Mouse (Mus musculus) testis, adult 2 months (tissue): Measurements from ENCODE around the gene Tmem176a. TPM values are rescaled to one million over a fixed set of nuclear protein-coding genes. Genes with fewer than 3 reads are reported as not detected.

Source experiments
- H3K27ac ChIP-seq: fragments of 200-500 bp; 2 replicates; pipeline ENCODE4 v1.5.1; 2012; ENCODE audit warnings: low read depth, low read length; ENCODE audit not compliant: control insufficient read depth, insufficient read depth
- H3K27me3 ChIP-seq: fragments of 200-500 bp; 2 replicates; pipeline ENCODE4 v1.6.1; 2012; ENCODE audit warnings: mild to moderate bottlenecking, low read length, moderate library complexity; ENCODE audit not compliant: control insufficient read depth, insufficient read depth
- H3K36me3 ChIP-seq: fragments of 200-500 bp; 2 replicates; pipeline ENCODE4 v1.6.1; 2012; ENCODE audit warnings: mild to moderate bottlenecking, low read length; ENCODE audit not compliant: control insufficient read depth, insufficient read depth
- H3K4me1 ChIP-seq: fragments of 200-500 bp; 2 replicates; pipeline ENCODE4 v1.6.1; 2012; ENCODE audit warnings: low read length; ENCODE audit not compliant: control insufficient read depth, insufficient read depth
- H3K4me3 ChIP-seq: fragments of 200-500 bp; 2 replicates; pipeline ENCODE4 v1.5.1; 2012; ENCODE audit warnings: low read depth, mild to moderate bottlenecking, low read length, moderate library complexity, mixed read lengths; ENCODE audit not compliant: control insufficient read depth
- CTCF ChIP-seq: fragments of 200-500 bp; IDR thresholded peaks from 2 replicates; pipeline ENCODE4 v1.5.1; 2012; ENCODE audit warnings: low read depth, mild to moderate bottlenecking, inconsistent platforms, low read length, moderate library complexity; ENCODE audit not compliant: control insufficient read depth, insufficient read depth, insufficient replicate concordance
- POLR2A ChIP-seq: fragments of 200-500 bp; IDR thresholded peaks from 2 replicates; pipeline ENCODE4 v1.6.1; 2012; ENCODE audit warnings: low read depth, mild to moderate bottlenecking, inconsistent platforms, low read length, moderate library complexity; ENCODE audit not compliant: control insufficient read depth
- polyA plus RNA-seq: library from polyadenylated mRNA; depleted of rRNA; stranded (reverse); fragments of >200 nt; gene quantifications from 2 replicates; pipeline ENCODE4 v1.2.3, GENCODE M21; 2012; rRNA removed

Tmem176a gene
- polyA plus RNA-seq, 1 experiment, result 18.5 TPM

DNA sequence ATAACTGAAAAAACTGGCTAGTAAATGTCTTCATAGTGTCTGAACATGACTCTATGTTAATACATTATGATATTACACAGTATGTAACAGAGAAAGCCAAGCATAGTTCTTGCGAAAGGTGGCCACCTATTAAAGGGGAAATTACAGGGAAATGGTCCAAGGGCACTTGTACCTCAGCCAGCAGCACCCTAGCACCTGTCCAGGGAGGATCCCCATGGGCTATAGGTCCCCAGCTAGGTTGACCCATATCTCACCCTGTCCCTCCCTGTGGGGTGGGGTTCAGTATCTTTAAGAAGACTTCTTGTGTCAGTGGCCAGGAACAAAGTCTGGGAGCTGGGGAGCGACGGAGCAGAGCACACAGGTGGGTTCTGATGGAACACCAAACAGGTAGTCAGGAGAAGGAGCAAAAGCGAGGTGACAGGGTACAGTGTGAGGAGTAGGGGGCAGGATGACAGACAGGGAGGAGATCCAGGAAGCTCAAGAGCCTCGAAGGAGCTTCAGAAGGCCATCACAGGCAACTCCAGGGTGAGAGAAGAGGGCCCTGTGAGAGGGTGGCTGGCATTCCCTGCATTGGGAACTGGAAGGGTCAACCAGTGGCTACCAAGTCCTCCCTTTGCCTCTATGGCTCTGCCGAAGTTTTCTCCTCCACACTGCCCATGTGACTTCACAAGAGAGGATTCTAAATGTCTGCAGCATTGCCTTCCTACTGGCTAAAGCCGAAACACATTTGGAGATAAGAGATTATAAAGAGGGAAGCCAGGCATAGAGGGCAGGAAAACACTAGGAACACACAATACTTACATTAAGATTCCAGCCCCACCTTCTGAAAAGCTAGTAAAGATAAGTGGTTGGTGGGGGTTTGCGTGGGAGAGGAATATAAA lies 54.5 kb downstream of the Tmem176a start:
- TF ChIP-seq POLR2A (no peak), CTCF (no peak)
- no peaks in the 10 kb centered on the region for H3K36me3 ChIP-seq

GRCm38 (mm10) chr6:48895941-48896340 lies 55.2 kb downstream of the Tmem176a start:
- Histone ChIP-seq H3K4me3 (no peak overlapping the region), H3K27ac (no peak overlapping the region), H3K4me1 (no peaks in the 10 kb centered on the region), H3K27me3 (no peaks in the 10 kb centered on the region), H3K36me3 (no peaks in the 10 kb centered on the region)
- no peak for TF ChIP-seq CTCF
- no peak for TF ChIP-seq POLR2A

More for the DNA sequence above, 54.5 kb downstream of the Tmem176a start:
- Histone ChIP-seq H3K27ac (no peak overlapping the region), H3K27me3 (no peaks in the 10 kb centered on the region), H3K4me1 (no peaks in the 10 kb centered on the region), H3K4me3 (no peak overlapping the region)

Other genes with a start within 250 kb of the Tmem176a start
- gene Repin1, start 247.0 kb upstream of the Tmem176a start, polyA plus RNA-seq, result 16.8 and 17.8 TPM in 2 replicates
- gene Gm44965, start 247.0 kb upstream of the Tmem176a start, polyA plus RNA-seq, result not detected in 2 replicates
- 1.8 and 1.9 TPM in 2 replicates for gene Zfp775, start 238.9 kb upstream of the Tmem176a start, polyA plus RNA-seq
- 0.31 TPM in 2 replicates for gene AI854703, start 214.2 kb upstream of the Tmem176a start, polyA plus RNA-seq
- 0.13 and 0.21 TPM in 2 replicates for gene Gimap8, start 193.7 kb upstream of the Tmem176a start, polyA plus RNA-seq
- 0.19 TPM in 1 of 2 replicates, not detected in the other for gene Gimap9, start 164.8 kb upstream of the Tmem176a start, polyA plus RNA-seq
- 0.38 and 0.53 TPM in 2 replicates for gene Gimap4, start 156.4 kb upstream of the Tmem176a start, polyA plus RNA-seq
- 0.46 and 0.57 TPM in 2 replicates for gene Gimap6, start 132.7 kb upstream of the Tmem176a start, polyA plus RNA-seq
- gene Gm28053, start 122.3 kb upstream of the Tmem176a start, polyA plus RNA-seq, result not detected in 2 replicates
- gene Gimap7, start 122.3 kb upstream of the Tmem176a start, polyA plus RNA-seq, result not detected in 2 replicates
- 0.31 and 0.36 TPM in 2 replicates for gene Gimap1, start 101.9 kb upstream of the Tmem176a start, polyA plus RNA-seq
- 0.30 and 0.76 TPM in 2 replicates for gene Gimap5, start 94.7 kb upstream of the Tmem176a start, polyA plus RNA-seq
- 0.17 and 0.42 TPM in 2 replicates for gene Gimap3, start 70.1 kb upstream of the Tmem176a start, polyA plus RNA-seq
- 49.0 and 49.2 TPM in 2 replicates for gene Tmem176b, start 577 bp downstream of the Tmem176a start, polyA plus RNA-seq
- 0.84 and 0.89 TPM in 2 replicates for gene Aoc1, start 32.0 kb downstream of the Tmem176a start, polyA plus RNA-seq
- gene 1600015I10Rik, start 89.0 kb downstream of the Tmem176a start, polyA plus RNA-seq, result not detected in 2 replicates
- not detected in 2 replicates for gene Doxl2, start 134.0 kb downstream of the Tmem176a start, polyA plus RNA-seq
- gene Svs1, start 145.9 kb downstream of the Tmem176a start, polyA plus RNA-seq, result 0.43 TPM in 1 of 2 replicates, not detected in the other
- 0.31 and 7.8 TPM in 2 replicates for gene Gpnmb, start 195.6 kb downstream of the Tmem176a start, polyA plus RNA-seq
- 8.4 and 11.6 TPM in 2 replicates for gene Malsu1, start 232.9 kb downstream of the Tmem176a start, polyA plus RNA-seq